Mouse (Mus musculus): Measurements from ENCODE around the gene Papss1. TPM values are rescaled to one million over a fixed set of nuclear protein-coding genes. Genes with fewer than 3 reads are reported as not detected.

The Papss1 gene
- polyA plus RNA-seq, 1 experiment from 2014 or later = 133 TPM

DNA sequence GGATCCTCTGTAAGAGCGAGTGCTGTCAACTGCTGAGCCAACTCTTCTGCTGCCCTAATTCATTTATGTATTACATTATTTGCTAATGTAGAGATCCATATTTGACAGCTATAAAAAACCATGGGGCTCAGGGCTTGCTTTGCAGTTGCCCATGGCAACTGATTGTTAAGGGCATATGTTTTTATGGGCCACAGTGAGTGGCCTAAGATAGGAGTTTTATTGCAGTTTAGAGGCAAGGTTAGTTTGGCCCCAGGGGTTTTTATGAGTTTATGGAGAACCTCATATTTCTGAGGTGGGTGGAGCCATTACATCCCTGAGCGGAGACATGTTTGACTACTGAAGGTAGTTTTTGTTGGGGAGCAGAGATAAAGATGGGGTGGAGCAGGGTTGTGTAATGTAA lies 1.7 kb downstream of the Papss1 start:
- Histone ChIP-seq H3K4me2 (ENCODE audit: low read length) (peak overlapping the region; percentile 66), H3K4me3 (ENCODE audit: low read depth, low read length) (peak overlapping the region; percentile 85), H3K27ac (ENCODE audit: low read depth) (no peak overlapping the region), H3K9ac (ENCODE audit: low read length) (no peak overlapping the region), H3K27me3 (replicated peaks; ENCODE audit: control insufficient read depth, insufficient read depth, low read length) (no peaks in the 10 kb centered on the region), H3K36me3 (ENCODE audit: control insufficient read depth, insufficient read depth, low read length) (0 out of 2 replicates have a peak, but pooled peaks cover 6% of the 10 kb centered on the region), H3K9me3 (ENCODE audit: control insufficient read depth, low read length) (no peaks in the 10 kb centered on the region), H3K4me1 (replicated peaks; ENCODE audit: control insufficient read depth, insufficient read depth, low read length) (peaks cover 18% of the 10 kb centered on the region)
- no peak for DNase-seq (ENCODE audit: low spot score)
- no peak; the same call in 1 of the 2 replicates for ATAC-seq (replicated peaks; ENCODE audit: low FRiP score, low TSS enrichment, low read depth)
- 55% methylated on average over 2 of the region's 2 CpGs for WGBS

DNA sequence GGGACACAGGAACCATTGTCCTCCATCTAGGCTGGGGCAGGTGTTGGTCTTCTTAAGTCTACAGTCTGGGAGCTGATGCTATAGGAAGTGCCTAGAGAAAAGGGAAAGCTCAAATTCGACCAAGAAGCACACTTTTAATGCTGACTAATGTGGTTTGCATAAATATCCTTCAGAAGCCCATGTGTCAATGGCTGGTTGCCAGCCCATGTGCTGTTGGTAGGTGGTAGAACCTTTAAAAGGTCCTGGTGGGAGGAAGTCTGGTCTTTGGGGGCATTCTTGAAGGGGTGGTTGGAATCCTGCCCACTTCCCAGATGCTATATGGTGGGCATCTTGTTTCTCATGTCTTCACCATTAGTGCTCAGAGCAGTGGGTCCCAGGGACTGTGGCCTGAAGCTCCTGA lies 5.9 kb downstream of the Papss1 start:
- DNase-seq (ENCODE audit: low spot score) (no peak), ATAC-seq (replicated peaks; ENCODE audit: low FRiP score, low TSS enrichment, low read depth) (no peak)
- H3K4me1 ChIP-seq (replicated peaks; ENCODE audit: control insufficient read depth, insufficient read depth, low read length) = peaks cover 10% of the 10 kb centered on the region
- 50% methylated on average over 1 of the region's 1 CpGs for WGBS
- H3K4me3 ChIP-seq (ENCODE audit: low read depth, low read length) = no peak overlapping the region
- H3K36me3 ChIP-seq (ENCODE audit: control insufficient read depth, insufficient read depth, low read length) = 0 out of 2 replicates have a peak, but pooled peaks cover 6% of the 10 kb centered on the region
- no peaks in the 10 kb centered on the region for H3K9me3 ChIP-seq (ENCODE audit: control insufficient read depth, low read length)
- H3K27me3 ChIP-seq (replicated peaks; ENCODE audit: control insufficient read depth, insufficient read depth, low read length) = no peaks in the 10 kb centered on the region
- no peak overlapping the region for H3K9ac ChIP-seq (ENCODE audit: low read length)
- no peak overlapping the region for H3K4me2 ChIP-seq (ENCODE audit: low read length)
- no peak overlapping the region for H3K27ac ChIP-seq (ENCODE audit: low read depth)

DNA sequence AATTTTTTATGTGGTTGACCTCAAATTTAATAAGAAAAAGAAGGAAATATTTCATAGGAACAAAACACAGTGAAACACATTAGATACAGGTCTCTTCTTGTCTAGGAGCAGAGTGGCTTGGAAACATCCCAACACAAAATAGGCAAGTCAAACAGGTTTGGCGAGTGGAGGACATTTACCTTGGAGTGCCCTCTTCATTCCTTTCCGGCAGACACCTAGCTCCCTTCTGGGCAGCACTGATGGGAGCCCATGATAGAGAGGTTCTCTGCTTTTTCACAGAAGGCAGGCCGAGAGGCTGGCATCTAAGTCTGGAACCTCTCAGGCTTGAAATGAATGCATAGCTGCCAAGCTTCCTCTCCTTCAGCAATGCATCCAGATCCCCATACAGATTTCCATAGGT lies 9.0 kb downstream of the Papss1 start:
- no peak for DNase-seq (ENCODE audit: low spot score)
- Histone ChIP-seq H3K27ac (ENCODE audit: low read depth) (no peak overlapping the region), H3K9ac (ENCODE audit: low read length) (no peak overlapping the region), H3K4me2 (ENCODE audit: low read length) (no peak overlapping the region), H3K27me3 (replicated peaks; ENCODE audit: control insufficient read depth, insufficient read depth, low read length) (no peaks in the 10 kb centered on the region), H3K36me3 (ENCODE audit: control insufficient read depth, insufficient read depth, low read length) (0 out of 2 replicates have a peak, but pooled peaks cover 6% of the 10 kb centered on the region), H3K4me1 (replicated peaks; ENCODE audit: control insufficient read depth, insufficient read depth, low read length) (no peaks in the 10 kb centered on the region), H3K4me3 (ENCODE audit: low read depth, low read length) (no peak overlapping the region), H3K9me3 (ENCODE audit: control insufficient read depth, low read length) (no peaks in the 10 kb centered on the region)
- ATAC-seq (replicated peaks; ENCODE audit: low FRiP score, low TSS enrichment, low read depth) = no peak
- WGBS = 70% methylated on average over 3 of the region's 3 CpGs

DNA sequence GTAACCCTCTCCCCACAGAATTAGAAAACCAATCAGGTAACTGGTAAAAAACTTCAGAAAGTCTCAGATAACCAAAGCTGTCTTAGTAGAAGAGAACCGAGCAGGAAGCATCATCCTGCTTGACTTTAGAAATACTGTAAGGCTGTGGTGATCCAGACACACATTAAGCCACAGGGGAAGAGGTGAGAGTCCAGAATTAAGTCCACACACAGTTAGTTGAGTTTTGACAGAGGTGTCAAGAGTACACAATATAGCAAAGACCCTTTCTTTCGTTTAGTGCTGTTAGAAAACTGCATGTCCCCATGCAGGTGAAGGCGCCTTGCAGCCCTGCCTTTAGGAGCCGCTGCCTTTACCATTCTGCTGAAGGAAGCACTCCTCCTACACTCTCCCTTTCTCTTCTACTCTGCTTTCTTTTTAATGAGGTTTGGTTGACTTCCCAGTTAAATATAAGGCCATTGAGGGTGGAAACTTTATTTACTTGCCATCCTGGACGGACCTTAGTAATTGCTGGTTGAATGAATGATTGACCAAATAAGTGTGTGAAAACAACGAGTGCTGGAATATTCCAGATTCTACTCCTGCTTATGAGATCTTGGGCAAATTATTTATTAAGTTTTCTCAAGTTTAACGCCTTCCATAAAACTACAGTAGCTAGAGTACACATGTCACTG lies 14.0 kb downstream of the Papss1 start:
- Histone ChIP-seq H3K27me3 (replicated peaks; ENCODE audit: control insufficient read depth, insufficient read depth, low read length) (no peaks in the 10 kb centered on the region), H3K4me2 (ENCODE audit: low read length) (no peak overlapping the region), H3K4me1 (replicated peaks; ENCODE audit: control insufficient read depth, insufficient read depth, low read length) (no peaks in the 10 kb centered on the region), H3K4me3 (ENCODE audit: low read depth, low read length) (no peak overlapping the region), H3K27ac (ENCODE audit: low read depth) (no peak overlapping the region), H3K9ac (ENCODE audit: low read length) (no peak overlapping the region), H3K9me3 (ENCODE audit: control insufficient read depth, low read length) (no peaks in the 10 kb centered on the region), H3K36me3 (ENCODE audit: control insufficient read depth, insufficient read depth, low read length) (peaks cover 43% of the 10 kb centered on the region)
- WGBS = 87% methylated on average over 7 of the region's 7 CpGs
- ATAC-seq (replicated peaks; ENCODE audit: low FRiP score, low TSS enrichment, low read depth) (no peak), DNase-seq (ENCODE audit: low spot score) (no peak)

DNA sequence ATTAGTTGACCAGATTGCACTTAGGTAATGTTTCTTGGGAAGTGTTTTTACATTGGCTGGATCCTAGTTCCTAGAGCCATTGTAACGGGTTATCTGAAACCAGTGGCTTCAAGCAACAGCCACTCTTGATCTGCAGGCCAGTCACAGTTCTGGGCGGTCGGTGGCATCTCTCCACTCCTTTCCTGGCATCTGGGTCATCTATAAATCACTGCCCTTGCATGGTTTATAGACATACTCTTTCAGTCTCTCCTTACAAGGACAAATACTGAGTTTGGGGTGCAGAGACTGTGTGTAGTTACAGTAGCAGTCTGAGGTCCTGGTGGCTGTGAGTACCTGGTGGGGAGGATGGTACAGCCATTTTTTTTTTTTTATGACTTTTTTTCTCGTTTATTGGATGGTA lies 15.5 kb downstream of the Papss1 start:
- WGBS = 80% methylated on average over 4 of the region's 4 CpGs

DNA sequence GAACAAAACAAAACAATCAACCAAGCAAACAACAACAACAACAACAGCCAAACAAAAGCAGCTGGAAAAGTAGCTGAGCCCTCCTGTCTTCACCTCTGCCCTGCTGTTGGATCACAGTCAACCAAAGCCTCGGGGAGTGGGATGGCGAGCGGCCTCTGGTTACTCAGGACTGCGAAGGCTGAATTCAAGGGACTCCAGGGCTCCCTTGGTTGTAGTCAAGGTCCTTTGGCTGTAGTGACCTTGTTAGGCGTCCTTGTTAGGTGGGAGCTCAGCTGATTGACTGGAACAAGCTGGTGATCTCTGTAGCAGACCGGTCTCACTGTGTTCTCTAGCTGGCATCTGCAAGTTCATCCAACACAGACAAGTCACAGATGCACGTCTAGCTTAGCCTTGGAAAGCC lies 16.5 kb downstream of the Papss1 start:
- H3K4me2 ChIP-seq (ENCODE audit: low read length) = no peak overlapping the region
- no peak overlapping the region for H3K9ac ChIP-seq (ENCODE audit: low read length)
- no peak for DNase-seq (ENCODE audit: low spot score)
- H3K27ac ChIP-seq (ENCODE audit: low read depth) = no peak overlapping the region
- no peak overlapping the region for H3K4me3 ChIP-seq (ENCODE audit: low read depth, low read length)
- no peak for ATAC-seq (replicated peaks; ENCODE audit: low FRiP score, low TSS enrichment, low read depth)
- 89% methylated on average over 7 of the region's 7 CpGs for WGBS
- no peaks in the 10 kb centered on the region for H3K9me3 ChIP-seq (ENCODE audit: control insufficient read depth, low read length)
- H3K27me3 ChIP-seq (replicated peaks; ENCODE audit: control insufficient read depth, insufficient read depth, low read length) = no peaks in the 10 kb centered on the region
- peaks cover 67% of the 10 kb centered on the region for H3K36me3 ChIP-seq (ENCODE audit: control insufficient read depth, insufficient read depth, low read length)
- H3K4me1 ChIP-seq (replicated peaks; ENCODE audit: control insufficient read depth, insufficient read depth, low read length) = no peaks in the 10 kb centered on the region

More for the DNA sequence above, 15.5 kb downstream of the Papss1 start:
- Histone ChIP-seq H3K27ac (ENCODE audit: low read depth) (no peak overlapping the region), H3K4me3 (ENCODE audit: low read depth, low read length) (no peak overlapping the region), H3K4me1 (replicated peaks; ENCODE audit: control insufficient read depth, insufficient read depth, low read length) (no peaks in the 10 kb centered on the region), H3K4me2 (ENCODE audit: low read length) (no peak overlapping the region), H3K36me3 (ENCODE audit: control insufficient read depth, insufficient read depth, low read length) (peaks cover 58% of the 10 kb centered on the region), H3K27me3 (replicated peaks; ENCODE audit: control insufficient read depth, insufficient read depth, low read length) (no peaks in the 10 kb centered on the region), H3K9ac (ENCODE audit: low read length) (no peak overlapping the region), H3K9me3 (ENCODE audit: control insufficient read depth, low read length) (no peaks in the 10 kb centered on the region)
- ATAC-seq (replicated peaks; ENCODE audit: low FRiP score, low TSS enrichment, low read depth) (no peak), DNase-seq (ENCODE audit: low spot score) (no peak)

DNA sequence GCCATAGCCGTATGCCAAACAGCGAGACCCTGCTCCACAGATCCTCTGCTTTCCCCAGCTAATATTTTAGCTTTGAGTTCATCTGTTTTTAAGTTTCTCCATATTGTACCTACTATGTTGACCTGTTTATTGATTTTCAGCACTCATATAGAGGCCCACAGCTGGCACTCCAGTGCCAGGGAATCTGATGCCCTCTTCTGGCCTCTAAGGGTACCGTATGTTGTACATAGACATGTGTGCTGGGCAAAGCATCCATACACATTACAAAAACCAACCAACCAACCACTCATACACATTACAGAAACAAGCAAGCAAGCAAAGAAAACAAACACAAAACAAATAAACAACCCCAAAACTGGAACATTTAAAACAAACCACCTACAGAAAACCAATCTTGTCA lies 22.2 kb downstream of the Papss1 start:
- Histone ChIP-seq H3K4me3 (ENCODE audit: low read depth, low read length) (no peak overlapping the region), H3K27ac (ENCODE audit: low read depth) (no peak overlapping the region), H3K36me3 (ENCODE audit: control insufficient read depth, insufficient read depth, low read length) (peaks cover 96% of the 10 kb centered on the region), H3K9ac (ENCODE audit: low read length) (no peak overlapping the region), H3K27me3 (replicated peaks; ENCODE audit: control insufficient read depth, insufficient read depth, low read length) (no peaks in the 10 kb centered on the region), H3K4me1 (replicated peaks; ENCODE audit: control insufficient read depth, insufficient read depth, low read length) (no peaks in the 10 kb centered on the region), H3K4me2 (ENCODE audit: low read length) (no peak overlapping the region), H3K9me3 (ENCODE audit: control insufficient read depth, low read length) (no peaks in the 10 kb centered on the region)
- DNase-seq (ENCODE audit: low spot score) (no peak), ATAC-seq (replicated peaks; ENCODE audit: low FRiP score, low TSS enrichment, low read depth) (no peak)
- WGBS = 96% methylated on average over 3 of the region's 3 CpGs

DNA sequence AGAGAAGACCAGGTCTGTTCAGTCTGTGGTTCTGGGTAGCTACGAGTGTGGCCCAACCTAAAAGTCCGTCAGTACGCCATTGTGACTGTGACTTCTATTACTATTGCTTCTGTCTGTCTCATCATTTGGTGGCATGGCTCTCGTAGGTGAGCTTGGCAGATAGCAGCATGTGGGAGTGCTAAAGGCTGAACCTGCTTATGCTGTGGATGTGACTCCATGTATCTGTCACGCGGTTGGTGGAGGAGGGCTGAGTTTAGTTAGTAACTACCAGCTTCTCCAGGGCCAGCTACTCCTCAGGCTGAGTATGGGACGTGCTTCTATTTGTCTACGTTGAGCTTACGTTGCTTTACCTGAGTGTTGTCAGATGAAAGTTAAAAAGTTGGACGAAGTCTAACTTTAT lies 23.4 kb downstream of the Papss1 start:
- no peak for ATAC-seq (replicated peaks; ENCODE audit: low FRiP score, low TSS enrichment, low read depth)
- peaks cover 90% of the 10 kb centered on the region for H3K36me3 ChIP-seq (ENCODE audit: control insufficient read depth, insufficient read depth, low read length)

DNA sequence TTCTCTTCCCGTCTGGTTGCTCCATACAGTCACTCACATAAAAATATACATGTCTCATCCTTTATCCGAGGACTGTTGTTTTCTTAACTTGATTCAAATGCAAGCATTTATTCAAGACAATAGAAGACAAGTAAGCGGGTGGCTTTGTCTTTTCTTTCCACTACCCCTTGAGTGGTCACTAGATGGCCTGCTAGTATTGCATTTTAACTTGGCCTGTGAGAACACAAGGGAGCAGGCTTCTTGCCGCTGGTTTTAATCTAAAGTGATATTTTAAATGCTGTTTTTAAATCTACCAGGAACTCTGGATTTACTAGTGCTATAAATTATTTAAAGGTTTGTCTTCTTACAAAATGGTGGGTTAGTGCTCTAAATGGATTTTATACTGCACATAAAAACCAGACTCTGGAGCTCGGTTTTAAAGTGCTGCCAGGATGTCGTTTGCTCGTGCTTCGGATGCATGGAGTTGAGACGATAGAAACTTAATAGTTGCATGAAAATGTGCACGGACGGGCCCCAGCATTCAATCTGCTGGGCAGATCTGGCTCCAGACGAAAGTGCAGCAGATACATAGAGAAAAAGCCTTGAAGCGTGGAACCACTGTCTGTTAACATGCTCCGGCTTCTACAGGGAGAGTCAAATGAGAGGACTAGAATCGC lies 28.7 kb downstream of the Papss1 start:
- Histone ChIP-seq H3K4me2 (ENCODE audit: low read length) (no peak overlapping the region), H3K9ac (ENCODE audit: low read length) (no peak overlapping the region), H3K27me3 (replicated peaks; ENCODE audit: control insufficient read depth, insufficient read depth, low read length) (no peaks in the 10 kb centered on the region), H3K4me3 (ENCODE audit: low read depth, low read length) (no peak overlapping the region), H3K4me1 (replicated peaks; ENCODE audit: control insufficient read depth, insufficient read depth, low read length) (no peaks in the 10 kb centered on the region), H3K9me3 (ENCODE audit: control insufficient read depth, low read length) (no peaks in the 10 kb centered on the region), H3K27ac (ENCODE audit: low read depth) (no peak overlapping the region), H3K36me3 (ENCODE audit: control insufficient read depth, insufficient read depth, low read length) (peaks cover 65% of the 10 kb centered on the region)
- no peak for DNase-seq (ENCODE audit: low spot score)
- WGBS = 70% methylated on average over 15 of the region's 15 CpGs
- no peak for ATAC-seq (replicated peaks; ENCODE audit: low FRiP score, low TSS enrichment, low read depth)

More for the DNA sequence above, 23.4 kb downstream of the Papss1 start:
- H3K4me3 ChIP-seq (ENCODE audit: low read depth, low read length) = no peak overlapping the region
- H3K4me2 ChIP-seq (ENCODE audit: low read length) = no peak overlapping the region
- H3K27ac ChIP-seq (ENCODE audit: low read depth) = no peak overlapping the region
- DNase-seq (ENCODE audit: low spot score) = no peak
- no peaks in the 10 kb centered on the region for H3K9me3 ChIP-seq (ENCODE audit: control insufficient read depth, low read length)
- H3K27me3 ChIP-seq (replicated peaks; ENCODE audit: control insufficient read depth, insufficient read depth, low read length) = no peaks in the 10 kb centered on the region
- H3K4me1 ChIP-seq (replicated peaks; ENCODE audit: control insufficient read depth, insufficient read depth, low read length) = no peaks in the 10 kb centered on the region
- H3K9ac ChIP-seq (ENCODE audit: low read length) = no peak overlapping the region
- 94% methylated on average over 10 of the region's 10 CpGs for WGBS

Measured in intestine, embryonic 14.5 days (tissue).